Mouse (Mus musculus): Measurements from ENCODE around the gene Foxp1.

Gene Foxp1

GRCm38 (mm10) chr6:99142900-99143755 is 379.4 kb downstream of the Foxp1 start:
- DNase-seq (ENCODE audit: low read depth, low spot score): no peak

GRCm38 (mm10) chr6:99138041-99138440 is 384.5 kb downstream of the Foxp1 start:
- no peak for DNase-seq (ENCODE audit: low read depth, low spot score)

- DNase-seq (ENCODE audit: low read depth, low spot score): no peak
Observed at GRCm38 (mm10) chr6:99137071-99137470, 385.4 kb downstream of the Foxp1 start.

- no peak for DNase-seq (ENCODE audit: low read depth, low spot score)
Observed at GRCm38 (mm10) chr6:99135938-99136729, 386.4 kb downstream of the Foxp1 start.

GRCm38 (mm10) chr6:99131815-99132214 is 390.7 kb downstream of the Foxp1 start:
- DNase-seq (ENCODE audit: low read depth, low spot score): no peak

- DNase-seq (ENCODE audit: low read depth, low spot score): peak; percentile 16
Observed at GRCm38 (mm10) chr6:99130758-99131410, 391.6 kb downstream of the Foxp1 start.

- DNase-seq (ENCODE audit: low read depth, low spot score): no peak
Observed at GRCm38 (mm10) chr6:99126717-99127116, 395.8 kb downstream of the Foxp1 start.

- DNase-seq (ENCODE audit: low read depth, low spot score): no peak
Observed at GRCm38 (mm10) chr6:99120776-99121766, 401.4 kb downstream of the Foxp1 start.

- no peak for DNase-seq (ENCODE audit: low read depth, low spot score)
Observed at GRCm38 (mm10) chr6:99118534-99118933, 404.0 kb downstream of the Foxp1 start.

GRCm38 (mm10) chr6:99117411-99117810 is 405.1 kb downstream of the Foxp1 start:
- no peak for DNase-seq (ENCODE audit: low read depth, low spot score)

GRCm38 (mm10) chr6:99111856-99112255 is 410.7 kb downstream of the Foxp1 start:
- DNase-seq (ENCODE audit: low read depth, low spot score): no peak

GRCm38 (mm10) chr6:99108417-99108816 is 414.1 kb downstream of the Foxp1 start:
- no peak for DNase-seq (ENCODE audit: low read depth, low spot score)

GRCm38 (mm10) chr6:99107674-99108073 is 414.8 kb downstream of the Foxp1 start:
- no peak for DNase-seq (ENCODE audit: low read depth, low spot score)

- no peak for DNase-seq (ENCODE audit: low read depth, low spot score)
Observed at GRCm38 (mm10) chr6:99107081-99107482, 415.4 kb downstream of the Foxp1 start.

GRCm38 (mm10) chr6:99105979-99106378 is 416.5 kb downstream of the Foxp1 start:
- no peak for DNase-seq (ENCODE audit: low read depth, low spot score)

GRCm38 (mm10) chr6:99104446-99104845 is 418.1 kb downstream of the Foxp1 start:
- DNase-seq (ENCODE audit: low read depth, low spot score): no peak

GRCm38 (mm10) chr6:99103911-99104310 is 418.6 kb downstream of the Foxp1 start:
- DNase-seq (ENCODE audit: low read depth, low spot score): no peak

GRCm38 (mm10) chr6:99101489-99101908 is 421.0 kb downstream of the Foxp1 start:
- DNase-seq (ENCODE audit: low read depth, low spot score): no peak

- DNase-seq (ENCODE audit: low read depth, low spot score): no peak
Observed at GRCm38 (mm10) chr6:99100331-99100730, 422.2 kb downstream of the Foxp1 start.

GRCm38 (mm10) chr6:99099781-99100180 is 422.7 kb downstream of the Foxp1 start:
- DNase-seq (ENCODE audit: low read depth, low spot score): peak; percentile 39

GRCm38 (mm10) chr6:99097191-99097590 is 425.3 kb downstream of the Foxp1 start:
- DNase-seq (ENCODE audit: low read depth, low spot score): no peak
